Mouse (Mus musculus) liver, adult 2 months (tissue): ENCODE data around the gene Mob2. TPM values are rescaled to one million over a fixed set of nuclear protein-coding genes. Genes with fewer than 3 reads are reported as not detected.

Experiments used
- DNase-seq: peaks from one replicate; pipeline ENCODE4 v3.0.0-alpha.2; 2011; ENCODE audit warnings: low read depth, low spot score; ENCODE audit errors: extremely low read depth
- H3K27ac ChIP-seq: fragments of 200-500 bp; replicated peaks from 2 replicates; pipeline ENCODE4 v1.5.1; 2012; ENCODE audit warnings: low read depth, mild to moderate bottlenecking, control low read depth, inconsistent platforms, low read length; ENCODE audit not compliant: insufficient read depth
- H3K27me3 ChIP-seq: fragments of 200-500 bp; 2 replicates; pipeline ENCODE4 v1.6.1; 2012; ENCODE audit warnings: mild to moderate bottlenecking, moderate library complexity, low read length, inconsistent platforms; ENCODE audit not compliant: control insufficient read depth, insufficient read depth
- H3K36me3 ChIP-seq: fragments of 200-500 bp; 2 replicates; pipeline ENCODE4 v1.6.1; 2012; ENCODE audit warnings: low read length, inconsistent platforms; ENCODE audit not compliant: control insufficient read depth, insufficient read depth
- H3K4me1 ChIP-seq: fragments of 200-500 bp; 2 replicates; pipeline ENCODE4 v1.6.1; 2011; ENCODE audit warnings: low read length; ENCODE audit not compliant: control insufficient read depth, insufficient read depth
- H3K4me3 ChIP-seq: fragments of 200-500 bp; 2 replicates; pipeline ENCODE4 v1.5.1; 2011; ENCODE audit warnings: low read depth, mild to moderate bottlenecking, control low read depth, low read length, moderate library complexity; ENCODE audit not compliant: insufficient read depth
- H3K79me2 ChIP-seq: fragments of 200-500 bp; 2 replicates; pipeline ENCODE4 v1.6.1; 2012; ENCODE audit warnings: inconsistent platforms, mild to moderate bottlenecking, low read length, moderate library complexity; ENCODE audit not compliant: control insufficient read depth, insufficient read depth
- H3K9ac ChIP-seq: fragments of 200-500 bp; 2 replicates; pipeline ENCODE4 v1.6.1; 2012; ENCODE audit warnings: low read depth, mild to moderate bottlenecking, control low read depth, inconsistent platforms, low read length
- CTCF ChIP-seq: fragments of 200-500 bp; IDR thresholded peaks from 2 replicates; pipeline ENCODE4 v1.5.1; 2011; ENCODE audit warnings: low read depth, low read length, control low read depth
- POLR2A ChIP-seq: fragments of 200-500 bp; IDR thresholded peaks from 2 replicates; pipeline ENCODE4 v1.6.1; 2011; ENCODE audit warnings: low read length, control low read depth; ENCODE audit not compliant: insufficient read depth; ENCODE audit errors: extremely low read depth
- WGBS: fragments of 180-500 bp; shearing (Covaris S2); methylation state at CpG from one replicate; pipeline ENCODE4 v1.1.7; 2018; 5-methylcytosine and 5-hydroxymethylcytosine counted together
- polyA plus RNA-seq: library from polyadenylated mRNA; depleted of rRNA; stranded (reverse); fragments of >200 nt; gene quantifications from 2 replicates; pipeline ENCODE4 v1.2.3, GENCODE M21; 2012
- total RNA-seq: library from RNA; depleted of rRNA; stranded (reverse); fragments of >200 nt; gene quantifications from 2 replicates; pipeline ENCODE4 v1.2.3, GENCODE M21; 2014

Mob2 gene
- total and polyA plus RNA-seq, 2 experiments = 24.0 to 27.6 TPM

GRCm38 (mm10) chr7:142001597-142002340, 59.1 kb downstream of the Mob2 start:
- WGBS = 83% methylated on average over 22 of the region's 22 CpGs
- H3K36me3 ChIP-seq = no peaks in the 10 kb centered on the region
- no peak overlapping the region for H3K27ac ChIP-seq
- H3K27me3 ChIP-seq = no peaks in the 10 kb centered on the region
- H3K79me2 ChIP-seq = no peaks in the 10 kb centered on the region
- no peak overlapping the region for H3K4me3 ChIP-seq
- H3K9ac ChIP-seq = no peak overlapping the region
- no peaks in the 10 kb centered on the region for H3K4me1 ChIP-seq
- TF ChIP-seq CTCF (no peak), POLR2A (no peak)
- no peak for DNase-seq

GRCm38 (mm10) chr7:142000661-142001060, 60.2 kb downstream of the Mob2 start:
- Histone ChIP-seq H3K27me3 (no peaks in the 10 kb centered on the region), H3K9ac (no peak overlapping the region), H3K27ac (no peak overlapping the region), H3K4me3 (no peak overlapping the region), H3K36me3 (no peaks in the 10 kb centered on the region), H3K79me2 (no peaks in the 10 kb centered on the region), H3K4me1 (no peaks in the 10 kb centered on the region)
- 69% methylated on average over 3 of the region's 3 CpGs for WGBS
- TF ChIP-seq CTCF (no peak), POLR2A (no peak)
- DNase-seq = no peak

GRCm38 (mm10) chr7:141994121-141994520, 66.7 kb downstream of the Mob2 start:
- no peak overlapping the region for H3K9ac ChIP-seq
- no peaks in the 10 kb centered on the region for H3K79me2 ChIP-seq
- peak; percentile 54 for DNase-seq
- H3K36me3 ChIP-seq = no peaks in the 10 kb centered on the region
- H3K4me1 ChIP-seq = no peaks in the 10 kb centered on the region
- no peak overlapping the region for H3K4me3 ChIP-seq
- WGBS = 81% methylated on average over 4 of the region's 4 CpGs
- TF ChIP-seq CTCF = no peak
- no peak for TF ChIP-seq POLR2A
- no peaks in the 10 kb centered on the region for H3K27me3 ChIP-seq
- no peak overlapping the region for H3K27ac ChIP-seq

- no peak overlapping the region for H3K27ac ChIP-seq
- no peaks in the 10 kb centered on the region for H3K79me2 ChIP-seq
- no peak overlapping the region for H3K9ac ChIP-seq
- H3K27me3 ChIP-seq = no peaks in the 10 kb centered on the region
- H3K36me3 ChIP-seq = no peaks in the 10 kb centered on the region
- TF ChIP-seq CTCF = no peak
- no peak for TF ChIP-seq POLR2A
- 0 out of 2 replicates have a peak, but pooled peaks cover 4% of the 10 kb centered on the region for H3K4me1 ChIP-seq
- DNase-seq = no peak
- WGBS = 88% methylated on average over 2 of the region's 2 CpGs
- H3K4me3 ChIP-seq = no peak overlapping the region
Measured at GRCm38 (mm10) chr7:141991183-141991582, 69.7 kb downstream of the Mob2 start.

- TF ChIP-seq POLR2A (no peak), CTCF (no peak)
- H3K27ac ChIP-seq = no peak overlapping the region
- 0 out of 2 replicates have a peak, but pooled peaks cover 4% of the 10 kb centered on the region for H3K4me1 ChIP-seq
- H3K9ac ChIP-seq = no peak overlapping the region
- no peaks in the 10 kb centered on the region for H3K36me3 ChIP-seq
- WGBS = 75% methylated on average over 7 of the region's 7 CpGs
- H3K4me3 ChIP-seq = no peak overlapping the region
- no peaks in the 10 kb centered on the region for H3K27me3 ChIP-seq
- DNase-seq = peak; percentile 89
- H3K79me2 ChIP-seq = no peaks in the 10 kb centered on the region
Measured at GRCm38 (mm10) chr7:141988314-141988806, 72.5 kb downstream of the Mob2 start.

- H3K79me2 ChIP-seq = no peaks in the 10 kb centered on the region
- whole genome bisulfite sequencing = 85% methylated on average over 7 of the region's 7 CpGs
Measured at GRCm38 (mm10) chr7:141981237-141981636, 79.6 kb downstream of the Mob2 start.

More at GRCm38 (mm10) chr7:141981237-141981636, 79.6 kb downstream of the Mob2 start:
- no peaks in the 10 kb centered on the region for H3K36me3 ChIP-seq
- no peak overlapping the region for H3K4me3 ChIP-seq
- TF ChIP-seq POLR2A (no peak), CTCF (no peak)
- H3K27me3 ChIP-seq = no peaks in the 10 kb centered on the region
- no peak for DNase-seq
- no peak overlapping the region for H3K9ac ChIP-seq
- no peak overlapping the region for H3K27ac ChIP-seq
- H3K4me1 ChIP-seq = no peaks in the 10 kb centered on the region
